In the genomic region with DNA sequence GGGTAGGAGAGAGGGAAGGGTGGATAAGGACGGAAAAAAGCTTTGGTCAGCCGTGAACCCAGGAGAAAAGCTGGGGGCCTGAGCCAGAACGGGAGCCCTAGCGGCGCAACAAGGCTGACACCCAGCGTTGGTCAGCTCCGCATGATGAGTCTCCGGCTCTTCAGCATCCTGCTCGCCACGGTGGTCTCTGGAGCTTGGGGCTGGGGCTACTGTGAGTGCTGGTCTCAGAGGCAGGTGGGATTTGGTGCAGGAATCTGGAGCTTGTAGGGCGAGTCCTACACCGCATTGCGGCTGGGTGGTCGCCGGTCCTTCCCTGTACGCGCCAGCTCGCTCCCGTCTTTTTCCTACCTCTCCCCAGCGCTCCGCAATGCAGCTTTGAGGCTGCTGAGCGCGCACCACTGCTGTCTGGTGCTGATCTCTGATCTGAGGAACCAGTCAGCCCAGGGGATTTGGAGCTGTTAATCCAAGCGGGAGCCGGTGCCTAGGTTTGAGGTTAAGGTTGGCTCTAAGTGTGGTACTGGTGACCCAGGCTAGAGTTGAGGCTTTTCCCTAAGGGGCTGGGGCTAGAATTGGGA, we compare ENCODE assay signal across 9 mouse cellular contexts. TPM values are rescaled to one million over a fixed set of nuclear protein-coding genes. Genes with fewer than 3 reads are reported as not detected.
DNase-seq lines count a peak whose midpoint lies in the region; ATAC-seq and TF ChIP-seq lines count a peak whose summit lies in the region.
"Had no signal": no experiment of that assay in that cellular context is flagged by ENCODE, and none has a peak within 500 bp of the region (broad histone marks: within the 10 kb centered on the region; RNA-seq: fewer than 3 reads in every experiment).

No protein-coding gene starts in this region.

- peak; percentile 61 for TF ChIP-seq CTCF in hindbrain, postnatal 0 days (IDR thresholded peaks at IDR 0.05; ENCODE audit: low read depth)

- peaks cover 46% of the 10 kb centered on the region for H3K27me3 ChIP-seq in embryonic facial prominence, embryonic 15.5 days
- no peaks in the 10 kb centered on the region for H3K27me3 ChIP-seq in hindbrain, postnatal 0 days (ENCODE audit: insufficient read depth, low read length)
- H3K27me3 ChIP-seq in lung, embryonic 15.5 days, result peaks cover 49% of the 10 kb centered on the region
- H3K27me3 ChIP-seq in stomach, embryonic 15.5 days (replicated peaks), result peaks cover 27% of the 10 kb centered on the region
- H3K27me3 ChIP-seq: Patski had no signal

- H3K9ac ChIP-seq in embryonic facial prominence, embryonic 15.5 days, result no peak overlapping the region
- peak overlapping the region; percentile 63 for H3K9ac ChIP-seq in hindbrain, postnatal 0 days (replicated peaks; ENCODE audit: low read length)
- no peak overlapping the region for H3K9ac ChIP-seq in lung, embryonic 15.5 days
- no peak overlapping the region for H3K9ac ChIP-seq in stomach, embryonic 15.5 days

- peaks cover 66% of the 10 kb centered on the region for H3K4me1 ChIP-seq in embryonic facial prominence, embryonic 15.5 days
- peaks cover 18% of the 10 kb centered on the region for H3K4me1 ChIP-seq in hindbrain, postnatal 0 days (ENCODE audit: insufficient read depth, low read length)
- H3K4me1 ChIP-seq in lung, embryonic 15.5 days, result peaks cover 55% of the 10 kb centered on the region
- H3K4me1 ChIP-seq in stomach, embryonic 15.5 days, result peaks cover 49% of the 10 kb centered on the region

- intact Hi-C loops in heart, postnatal 25 days (cut with DNase I), result loop anchor here (5.0 kb wide), 1 partner anchor 194 kb away; no protein-coding TSS in a partner anchor

- under 1% methylated on average over 25 of the region's 25 CpGs for WGBS in embryonic facial prominence, embryonic 15.5 days
- under 1% methylated on average over 25 of the region's 25 CpGs for WGBS in hindbrain, postnatal 0 days
- 2% methylated on average over 25 of the region's 25 CpGs for WGBS in lung, embryonic 15.5 days
- 1% methylated on average over 25 of the region's 25 CpGs for WGBS in stomach, embryonic 15.5 days

- DNase-seq in heart, adult 11 months, result peak; percentile 94
- no peak for DNase-seq in heart, postnatal 25 days (ENCODE audit: low spot score)
- peak; percentile 42 for DNase-seq in NIH3T3 (ENCODE audit: low read depth)
- peak; percentile 66 for DNase-seq in hindbrain, postnatal 0 days (ENCODE audit: low spot score)
- no peak for DNase-seq in spleen, postnatal 36 days (ENCODE audit: low spot score in 2 of 2)

- peak overlapping the region; percentile 32 for H3K4me3 ChIP-seq in embryonic facial prominence, embryonic 15.5 days (replicated peaks)
- peak overlapping the region; percentile 50 for H3K4me3 ChIP-seq in hindbrain, postnatal 0 days (ENCODE audit: low read length)
- H3K4me3 ChIP-seq in lung, embryonic 15.5 days, result peak overlapping the region; percentile 20
- peak overlapping the region; percentile 35 for H3K4me3 ChIP-seq in stomach, embryonic 15.5 days (replicated peaks)

- H3K9me3 ChIP-seq in embryonic facial prominence, embryonic 15.5 days (replicated peaks), result no peaks in the 10 kb centered on the region
- H3K9me3 ChIP-seq in hindbrain, postnatal 0 days (ENCODE audit: low read length), result no peaks in the 10 kb centered on the region
- no peaks in the 10 kb centered on the region for H3K9me3 ChIP-seq in lung, embryonic 15.5 days
- H3K9me3 ChIP-seq in stomach, embryonic 15.5 days, result no peaks in the 10 kb centered on the region

- no peaks in the 10 kb centered on the region for H3K36me3 ChIP-seq in embryonic facial prominence, embryonic 15.5 days
- no peaks in the 10 kb centered on the region for H3K36me3 ChIP-seq in hindbrain, postnatal 0 days (ENCODE audit: insufficient read depth, low read length)
- H3K36me3 ChIP-seq in lung, embryonic 15.5 days, result no peaks in the 10 kb centered on the region
- no peaks in the 10 kb centered on the region for H3K36me3 ChIP-seq in stomach, embryonic 15.5 days

- peak overlapping the region; percentile 50 for H3K4me2 ChIP-seq in embryonic facial prominence, embryonic 15.5 days (replicated peaks)
- peak overlapping the region; percentile 60 for H3K4me2 ChIP-seq in hindbrain, postnatal 0 days (ENCODE audit: low read depth, low read length)
- H3K4me2 ChIP-seq in lung, embryonic 15.5 days, result peak overlapping the region; percentile 53
- H3K4me2 ChIP-seq in stomach, embryonic 15.5 days, result peak overlapping the region; percentile 58

- H3K27ac ChIP-seq in embryonic facial prominence, embryonic 15.5 days (replicated peaks), result no peak overlapping the region
- H3K27ac ChIP-seq in hindbrain, postnatal 0 days, result peak overlapping the region; percentile 85
- H3K27ac ChIP-seq in lung, embryonic 15.5 days, result no peak overlapping the region
- H3K27ac ChIP-seq in stomach, embryonic 15.5 days, result no peak overlapping the region

- ATAC-seq in embryonic facial prominence, embryonic 15.5 days (ENCODE audit: insufficient number of reproducible peaks, low FRiP score, low TSS enrichment, low read depth), result no peak
- ATAC-seq in hindbrain, postnatal 0 days, result no peak
- ATAC-seq in lung, embryonic 15.5 days (ENCODE audit: borderline replicate concordance, extremely low read depth, low FRiP score, low TSS enrichment), result no peak
- no peak for ATAC-seq in stomach, embryonic 15.5 days (ENCODE audit: insufficient read depth, low FRiP score, low read depth)
- ATAC-seq: Patski had no signal

RNA-seq across cellular contexts. Expression of a gene that starts 1.0 kb away (rescaled TPM):
- under 1 TPM in 1 of 2 experiments, not detected in 1; 0.14 TPM for total RNA-seq in heart, postnatal 25 days (2021)
- polyA plus RNA-seq in embryonic facial prominence, embryonic 15.5 days (2015; fragmentation: Nextera tagmentation; extraction: Ambion mirVana), result 0.24 and 0.50 TPM in 2 replicates
- total RNA-seq in hindbrain, postnatal 0 days (2014; rRNA removed), result 0.16 and 0.43 TPM in 2 replicates
- polyA plus RNA-seq in hindbrain, postnatal 0 days (2015; fragmentation: Nextera tagmentation; extraction: Ambion mirVana), result 0.88 and 1.0 TPM in 2 replicates
- 0.24 and 0.55 TPM in 2 replicates for polyA plus RNA-seq in lung, embryonic 15.5 days (2015; fragmentation: Nextera tagmentation; extraction: Ambion mirVana)
- polyA plus RNA-seq in stomach, embryonic 15.5 days (2015; fragmentation: Nextera tagmentation; extraction: Ambion mirVana), result 0.19 and 0.34 TPM in 2 replicates

RNA-seq across cellular contexts. Expression of a gene that starts 5.1 kb away (rescaled TPM):
- total RNA-seq in heart, postnatal 25 days (2021), result 10 to 100 TPM; 24.5 to 28.5 TPM
- 27.2 and 28.7 TPM in 2 replicates for polyA plus RNA-seq in embryonic facial prominence, embryonic 15.5 days (2015; fragmentation: Nextera tagmentation; extraction: Ambion mirVana)
- total RNA-seq in hindbrain, postnatal 0 days (2014; rRNA removed), result 26.7 and 32.3 TPM in 2 replicates
- polyA plus RNA-seq in hindbrain, postnatal 0 days (2015; fragmentation: Nextera tagmentation; extraction: Ambion mirVana), result 8.8 TPM in 2 replicates
- polyA plus RNA-seq in lung, embryonic 15.5 days (2015; fragmentation: Nextera tagmentation; extraction: Ambion mirVana), result 19.8 and 19.9 TPM in 2 replicates
- 19.7 and 23.5 TPM in 2 replicates for polyA plus RNA-seq in stomach, embryonic 15.5 days (2015; fragmentation: Nextera tagmentation; extraction: Ambion mirVana)

RNA-seq across cellular contexts. Expression of a gene that starts 5.9 kb away (rescaled TPM):
- total RNA-seq in heart, postnatal 25 days (2021), result 1 to 10 TPM; 1.7 to 2.4 TPM
- 2.0 and 2.2 TPM in 2 replicates for polyA plus RNA-seq in embryonic facial prominence, embryonic 15.5 days (2015; fragmentation: Nextera tagmentation; extraction: Ambion mirVana)
- 25.4 and 28.9 TPM in 2 replicates for total RNA-seq in hindbrain, postnatal 0 days (2014; rRNA removed)
- polyA plus RNA-seq in hindbrain, postnatal 0 days (2015; fragmentation: Nextera tagmentation; extraction: Ambion mirVana), result 5.8 and 6.5 TPM in 2 replicates
- 1.1 and 1.4 TPM in 2 replicates for polyA plus RNA-seq in lung, embryonic 15.5 days (2015; fragmentation: Nextera tagmentation; extraction: Ambion mirVana)
- polyA plus RNA-seq in stomach, embryonic 15.5 days (2015; fragmentation: Nextera tagmentation; extraction: Ambion mirVana), result 2.0 and 2.6 TPM in 2 replicates

RNA-seq across cellular contexts. Expression of a gene that starts 20.5 kb away (rescaled TPM):
- total RNA-seq in heart, postnatal 25 days (2021), result 1 to 10 TPM; 2.5 to 3.9 TPM
- polyA plus RNA-seq in embryonic facial prominence, embryonic 15.5 days (2015; fragmentation: Nextera tagmentation; extraction: Ambion mirVana), result 11.1 and 11.9 TPM in 2 replicates
- 29.7 and 40.8 TPM in 2 replicates for total RNA-seq in hindbrain, postnatal 0 days (2014; rRNA removed)
- 57.7 and 62.8 TPM in 2 replicates for polyA plus RNA-seq in hindbrain, postnatal 0 days (2015; fragmentation: Nextera tagmentation; extraction: Ambion mirVana)
- 3.5 and 3.6 TPM in 2 replicates for polyA plus RNA-seq in lung, embryonic 15.5 days (2015; fragmentation: Nextera tagmentation; extraction: Ambion mirVana)
- 3.4 and 3.8 TPM in 2 replicates for polyA plus RNA-seq in stomach, embryonic 15.5 days (2015; fragmentation: Nextera tagmentation; extraction: Ambion mirVana)

RNA-seq across cellular contexts. Expression of a gene that starts 50.1 kb away (rescaled TPM):
- 10 to 100 TPM; 26.0 to 30.4 TPM for total RNA-seq in heart, postnatal 25 days (2021)
- polyA plus RNA-seq in embryonic facial prominence, embryonic 15.5 days (2015; fragmentation: Nextera tagmentation; extraction: Ambion mirVana), result 16.5 and 18.7 TPM in 2 replicates
- 26.7 and 27.6 TPM in 2 replicates for total RNA-seq in hindbrain, postnatal 0 days (2014; rRNA removed)
- polyA plus RNA-seq in hindbrain, postnatal 0 days (2015; fragmentation: Nextera tagmentation; extraction: Ambion mirVana), result 20.1 and 22.2 TPM in 2 replicates
- polyA plus RNA-seq in lung, embryonic 15.5 days (2015; fragmentation: Nextera tagmentation; extraction: Ambion mirVana), result 16.2 and 19.2 TPM in 2 replicates
- polyA plus RNA-seq in stomach, embryonic 15.5 days (2015; fragmentation: Nextera tagmentation; extraction: Ambion mirVana), result 14.9 and 16.7 TPM in 2 replicates

Comparison
In these comparisons a context has a peak if more than half of its experiments do, and no peak if none do; other contexts are left out.
1. DNase-seq: peak in heart, adult 11 months (single experiment), NIH3T3 (single experiment) and hindbrain, postnatal 0 days (single experiment); none in heart, postnatal 25 days (single experiment) and spleen, postnatal 36 days (0 of 2).
2. Peak in every context shown above with its lines, with median percentiles within 50 percentile points of each other: H3K4me2 ChIP-seq and H3K4me3 ChIP-seq.